Mouse (Mus musculus): ENCODE data around the gene Epo. TPM values are rescaled to one million over a fixed set of nuclear protein-coding genes. Genes with fewer than 3 reads are reported as not detected.
A peak's percentile ranks its signal among the peaks of the same experiment; 100 is the strongest.

The Epo gene
- polyA plus RNA-seq, 1 experiment from 2014 or later: not detected

- no peak within 1 kb of the TSS for H3K4me3 ChIP-seq (replicated peaks; ENCODE audit: low read depth, low read length)
- ATAC-seq (replicated peaks; ENCODE audit: low FRiP score, low read depth) (no peak), DNase-seq (ENCODE audit: low spot score) (no peak)
- 0 out of 2 replicates have a peak, but pooled peaks cover 2% of the 10 kb centered on the region for H3K4me1 ChIP-seq (replicated peaks; ENCODE audit: insufficient read depth, low read length)
- no peak within 1 kb of the TSS for H3K27ac ChIP-seq
- H3K9me3 ChIP-seq (replicated peaks; ENCODE audit: low read length): no peaks in the 10 kb centered on the region
- H3K27me3 ChIP-seq (ENCODE audit: insufficient read depth, low read length): no peaks in the 10 kb centered on the region
- H3K4me2 ChIP-seq (ENCODE audit: low read length): no peak within 1 kb of the TSS
- H3K9ac ChIP-seq (ENCODE audit: low read depth, low read length): no peak within 1 kb of the TSS
- TF ChIP-seq CTCF (IDR thresholded peaks at IDR 0.05; ENCODE audit: low read depth): no peak
- no peaks in the 10 kb centered on the region for H3K36me3 ChIP-seq (ENCODE audit: insufficient read depth, low read length)
- 80% methylated on average over 5 of the region's 5 CpGs for WGBS
Observed at GRCm38 (mm10) chr5:137476964-137477363, 56.1 kb downstream of the Epo start, which contains the start of gene Zan. Gene Zan (minus strand): TSS chr5:137477064.

GRCm38 (mm10) chr5:137474351-137474750 is 58.7 kb downstream of the Epo start:
- Histone ChIP-seq H3K4me2 (ENCODE audit: low read length) (no peak overlapping the region), H3K9me3 (replicated peaks; ENCODE audit: low read length) (no peaks in the 10 kb centered on the region), H3K4me3 (replicated peaks; ENCODE audit: low read depth, low read length) (no peak overlapping the region), H3K27me3 (ENCODE audit: insufficient read depth, low read length) (no peaks in the 10 kb centered on the region), H3K9ac (ENCODE audit: low read depth, low read length) (no peak overlapping the region), H3K4me1 (replicated peaks; ENCODE audit: insufficient read depth, low read length) (no peaks in the 10 kb centered on the region), H3K36me3 (ENCODE audit: insufficient read depth, low read length) (no peaks in the 10 kb centered on the region), H3K27ac (no peak overlapping the region)
- WGBS: 33% methylated on average over 2 of the region's 2 CpGs
- no peak for TF ChIP-seq CTCF (IDR thresholded peaks at IDR 0.05; ENCODE audit: low read depth)
- DNase-seq (ENCODE audit: low spot score) (no peak), ATAC-seq (replicated peaks; ENCODE audit: low FRiP score, low read depth) (no peak)

- no peaks in the 10 kb centered on the region for H3K36me3 ChIP-seq (ENCODE audit: insufficient read depth, low read length)
- H3K27me3 ChIP-seq (ENCODE audit: insufficient read depth, low read length): no peaks in the 10 kb centered on the region
- H3K4me3 ChIP-seq (replicated peaks; ENCODE audit: low read depth, low read length): no peak overlapping the region
- no peak for DNase-seq (ENCODE audit: low spot score)
- H3K9me3 ChIP-seq (replicated peaks; ENCODE audit: low read length): no peaks in the 10 kb centered on the region
- H3K4me1 ChIP-seq (replicated peaks; ENCODE audit: insufficient read depth, low read length): no peaks in the 10 kb centered on the region
- 51% methylated on average over 5 of the region's 5 CpGs for WGBS
- no peak for ATAC-seq (replicated peaks; ENCODE audit: low FRiP score, low read depth)
- no peak overlapping the region for H3K4me2 ChIP-seq (ENCODE audit: low read length)
- H3K9ac ChIP-seq (ENCODE audit: low read depth, low read length): no peak overlapping the region
- H3K27ac ChIP-seq: no peak overlapping the region
- TF ChIP-seq CTCF (IDR thresholded peaks at IDR 0.05; ENCODE audit: low read depth): no peak
Observed at GRCm38 (mm10) chr5:137472252-137472904, 60.7 kb downstream of the Epo start.

DNA sequence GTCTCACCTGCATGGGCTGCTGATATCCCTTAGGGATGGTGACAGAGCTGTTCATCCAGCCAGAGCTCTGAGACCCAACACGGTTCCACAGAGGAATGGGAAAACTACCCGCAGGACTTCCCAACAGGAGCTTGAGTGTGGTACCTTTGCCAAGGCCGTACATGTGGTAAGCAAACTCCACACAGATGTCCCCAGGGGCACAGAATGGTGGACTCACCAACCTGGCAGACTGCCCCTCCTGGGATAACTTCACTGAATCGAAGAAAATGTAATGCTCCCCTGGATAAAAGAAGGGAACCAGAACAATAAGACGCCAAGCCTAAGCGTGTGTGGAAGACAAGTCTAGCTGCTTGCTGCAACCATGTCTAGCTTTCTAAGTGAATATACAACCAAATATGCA is 66.1 kb downstream of the Epo start:
- no peaks in the 10 kb centered on the region for H3K9me3 ChIP-seq (replicated peaks; ENCODE audit: low read length)
- H3K27me3 ChIP-seq (ENCODE audit: insufficient read depth, low read length): no peaks in the 10 kb centered on the region
- DNase-seq (ENCODE audit: low spot score): no peak
- no peak for ATAC-seq (replicated peaks; ENCODE audit: low FRiP score, low read depth)
- H3K4me1 ChIP-seq (replicated peaks; ENCODE audit: insufficient read depth, low read length): no peaks in the 10 kb centered on the region
- 91% methylated on average over 6 of the region's 6 CpGs for WGBS
- H3K27ac ChIP-seq: no peak overlapping the region
- no peak overlapping the region for H3K9ac ChIP-seq (ENCODE audit: low read depth, low read length)
- no peak overlapping the region for H3K4me3 ChIP-seq (replicated peaks; ENCODE audit: low read depth, low read length)
- TF ChIP-seq CTCF (IDR thresholded peaks at IDR 0.05; ENCODE audit: low read depth): no peak
- H3K4me2 ChIP-seq (ENCODE audit: low read length): no peak overlapping the region
- H3K36me3 ChIP-seq (ENCODE audit: insufficient read depth, low read length): no peaks in the 10 kb centered on the region

- no peaks in the 10 kb centered on the region for H3K27me3 ChIP-seq (ENCODE audit: insufficient read depth, low read length)
- ATAC-seq (replicated peaks; ENCODE audit: low FRiP score, low read depth) (no peak), DNase-seq (ENCODE audit: low spot score) (peak; percentile 75)
- peak; percentile 64 for TF ChIP-seq CTCF (IDR thresholded peaks at IDR 0.05; ENCODE audit: low read depth)
- no peaks in the 10 kb centered on the region for H3K36me3 ChIP-seq (ENCODE audit: insufficient read depth, low read length)
- H3K4me3 ChIP-seq (replicated peaks; ENCODE audit: low read depth, low read length): no peak overlapping the region
- H3K27ac ChIP-seq: no peak overlapping the region
- no peak overlapping the region for H3K9ac ChIP-seq (ENCODE audit: low read depth, low read length)
- WGBS: 30% methylated on average over 3 of the region's 3 CpGs
- H3K4me1 ChIP-seq (replicated peaks; ENCODE audit: insufficient read depth, low read length): no peaks in the 10 kb centered on the region
- no peaks in the 10 kb centered on the region for H3K9me3 ChIP-seq (replicated peaks; ENCODE audit: low read length)
- H3K4me2 ChIP-seq (ENCODE audit: low read length): no peak overlapping the region
Observed at GRCm38 (mm10) chr5:137465049-137465448, 68.0 kb downstream of the Epo start.

DNA sequence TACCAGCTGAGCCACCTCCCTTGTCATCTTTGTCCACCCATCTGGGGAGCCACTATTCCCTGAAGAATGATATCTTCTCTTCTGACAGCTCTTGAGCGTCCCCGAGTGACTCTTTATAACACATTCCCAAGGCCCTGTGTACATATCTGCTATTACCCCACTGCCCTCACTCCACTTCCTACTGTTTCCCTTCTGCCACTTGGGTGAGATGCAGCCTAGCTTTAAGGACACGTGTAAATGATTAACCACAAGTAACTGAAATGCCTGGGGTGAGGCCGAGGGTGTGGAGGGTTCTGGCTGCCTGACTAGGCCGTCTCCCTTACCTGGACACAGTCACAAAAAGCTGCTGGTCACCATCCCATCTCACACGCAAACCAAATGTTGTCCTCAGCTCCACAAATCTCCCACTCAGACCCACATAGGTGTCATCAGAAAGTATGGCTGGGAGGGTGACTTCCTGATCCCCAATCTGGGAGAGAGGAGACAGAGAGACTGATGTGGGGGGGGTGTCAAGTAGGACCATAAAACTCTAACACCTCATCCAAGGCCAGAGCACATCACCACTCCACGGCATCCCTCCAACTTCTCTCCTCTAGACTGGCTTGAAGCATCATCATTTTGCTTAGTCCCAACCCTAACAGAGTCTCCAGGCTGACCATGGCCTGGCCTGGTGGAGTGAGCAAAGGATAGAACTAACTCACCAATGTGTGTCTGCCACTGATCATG is 77.0 kb downstream of the Epo start:
- Histone ChIP-seq H3K27ac (no peak overlapping the region), H3K9me3 (replicated peaks; ENCODE audit: low read length) (no peaks in the 10 kb centered on the region), H3K4me1 (replicated peaks; ENCODE audit: insufficient read depth, low read length) (no peaks in the 10 kb centered on the region), H3K27me3 (ENCODE audit: insufficient read depth, low read length) (no peaks in the 10 kb centered on the region), H3K36me3 (ENCODE audit: insufficient read depth, low read length) (no peaks in the 10 kb centered on the region), H3K4me3 (replicated peaks; ENCODE audit: low read depth, low read length) (no peak overlapping the region), H3K4me2 (ENCODE audit: low read length) (no peak overlapping the region), H3K9ac (ENCODE audit: low read depth, low read length) (no peak overlapping the region)
- peak; percentile 38; the same call in 1 of the 2 replicates for TF ChIP-seq CTCF (IDR thresholded peaks at IDR 0.05; ENCODE audit: low read depth)
- peak; percentile 40 for DNase-seq (ENCODE audit: low spot score)
- 26% methylated on average over 7 of the region's 7 CpGs for WGBS
- ATAC-seq (replicated peaks; ENCODE audit: low FRiP score, low read depth): peak; percentile 73
